Mouse (Mus musculus) embryonic facial prominence, embryonic 14.5 days (tissue): ENCODE measurements around the gene Irs1. TPM values are rescaled to one million over a fixed set of nuclear protein-coding genes. Genes with fewer than 3 reads are reported as not detected.
A peak's percentile ranks its signal among the peaks of the same experiment; 100 is the strongest.

Experiments
- ATAC-seq: fragments of 200-750 bp; cut with Nextera tagmentation; 2 replicates; pipeline ENCODE4 v1.8.0; 2017; ENCODE audit warnings: low read depth, moderate number of reproducible peaks, moderate TSS enrichment
- DNase-seq: peaks from one replicate; pipeline ENCODE4 v3.0.0-alpha.2; 2015; ENCODE audit warnings: low spot score
- H3K27ac ChIP-seq: fragments of 300-500 bp; sonication (generic); replicated peaks from 2 replicates; pipeline ENCODE4 v1.5.1; 2014; ENCODE audit warnings: low read depth, mild to moderate bottlenecking, low read length, moderate library complexity
- H3K27me3 ChIP-seq: fragments of 300-500 bp; sonication (generic); replicated peaks from 2 replicates; pipeline ENCODE4 v1.6.1; 2014; ENCODE audit warnings: low read length; ENCODE audit not compliant: control insufficient read depth, insufficient read depth
- H3K36me3 ChIP-seq: fragments of 300-500 bp; sonication (generic); 2 replicates; pipeline ENCODE4 v1.6.1; 2014; ENCODE audit warnings: low read length, mixed read lengths; ENCODE audit not compliant: control insufficient read depth, insufficient read depth
- H3K4me1 ChIP-seq: fragments of 300-500 bp; sonication (generic); 2 replicates; pipeline ENCODE4 v1.6.1; 2014; ENCODE audit warnings: antibody characterized with exemption, low read length; ENCODE audit not compliant: control insufficient read depth, insufficient read depth
- H3K4me2 ChIP-seq: fragments of 300-500 bp; sonication (generic); 2 replicates; pipeline ENCODE4 v1.6.1; 2014; ENCODE audit warnings: low read depth, mild to moderate bottlenecking, low read length, moderate library complexity, mixed read lengths
- H3K4me3 ChIP-seq: fragments of 300-500 bp; sonication (generic); 2 replicates; pipeline ENCODE4 v1.5.1; 2014; ENCODE audit warnings: low read depth, mild to moderate bottlenecking, low read length
- H3K9ac ChIP-seq: fragments of 300-500 bp; sonication (generic); 2 replicates; pipeline ENCODE4 v1.6.1; 2014; ENCODE audit warnings: low read depth, mild to moderate bottlenecking, low read length, moderate library complexity, mixed read lengths
- H3K9me3 ChIP-seq: fragments of 300-500 bp; sonication (generic); 2 replicates; pipeline ENCODE4 v1.6.1; 2016; ENCODE audit warnings: low read length; ENCODE audit not compliant: control insufficient read depth
- WGBS: fragments of 180-500 bp; shearing (Covaris S2); extraction: QIAGEN DNeasy Blood & Tissue Kit; methylation state at CpG from one replicate; pipeline ENCODE4 v1.1.7; 2014; 5-methylcytosine and 5-hydroxymethylcytosine counted together
- polyA plus RNA-seq: library from polyadenylated mRNA; unstranded; fragments of >200 nt; fragmentation: Nextera tagmentation; extraction: Ambion mirVana; gene quantifications from 2 replicates; pipeline ENCODE4 v1.2.1, GENCODE M21; 2014

The Irs1 gene
- polyA plus RNA-seq = 14.8 and 16.1 TPM in 2 replicates

GRCm38 (mm10) chr1:82291151-82291797 is at the start of gene Irs1:
Gene Irs1 (minus strand): TSS chr1:82291416.
- Histone ChIP-seq H3K9me3 (no peaks in the 10 kb centered on the region), H3K4me3 (peak within 1 kb of the TSS; percentile 83), H3K27ac (peak within 1 kb of the TSS; percentile 95), H3K4me1 (peaks cover 31% of the 10 kb centered on the region), H3K36me3 (peaks cover 21% of the 10 kb centered on the region; the same call in 1 of the 2 replicates), H3K9ac (peak within 1 kb of the TSS; percentile 84), H3K4me2 (peak within 1 kb of the TSS; percentile 57), H3K27me3 (no peaks in the 10 kb centered on the region; the same call in 1 of the 2 replicates)
- ATAC-seq (peak; percentile 89), DNase-seq (peak; percentile 96)
- under 1% methylated on average over 28 of the region's 60 CpGs for WGBS

- 90% methylated on average over 3 of the region's 3 CpGs for WGBS
- DNase-seq (no peak), ATAC-seq (no peak)
These were observed 43.3 kb upstream of the Irs1 start for GRCm38 (mm10) chr1:82334506-82334905.

GRCm38 (mm10) chr1:82329954-82330247 is 38.7 kb upstream of the Irs1 start:
- H3K4me1 ChIP-seq = no peaks in the 10 kb centered on the region
- H3K9ac ChIP-seq = no peak overlapping the region
- no peaks in the 10 kb centered on the region for H3K27me3 ChIP-seq
- ATAC-seq (no peak), DNase-seq (no peak)
- no peak overlapping the region for H3K4me2 ChIP-seq
- H3K4me3 ChIP-seq = no peak overlapping the region
- no peak overlapping the region for H3K27ac ChIP-seq
- no peaks in the 10 kb centered on the region for H3K9me3 ChIP-seq
- no peaks in the 10 kb centered on the region for H3K36me3 ChIP-seq

More at GRCm38 (mm10) chr1:82334506-82334905, 43.3 kb upstream of the Irs1 start:
- Histone ChIP-seq H3K27ac (no peak overlapping the region), H3K4me3 (no peak overlapping the region), H3K36me3 (no peaks in the 10 kb centered on the region), H3K4me1 (no peaks in the 10 kb centered on the region), H3K9ac (no peak overlapping the region), H3K9me3 (no peaks in the 10 kb centered on the region), H3K4me2 (no peak overlapping the region), H3K27me3 (no peaks in the 10 kb centered on the region)

- H3K36me3 ChIP-seq = no peaks in the 10 kb centered on the region
- H3K27me3 ChIP-seq = no peaks in the 10 kb centered on the region
- H3K4me2 ChIP-seq = no peak overlapping the region
- no peak overlapping the region for H3K4me3 ChIP-seq
- no peak for ATAC-seq
- 81% methylated on average over 4 of the region's 4 CpGs for WGBS
- H3K27ac ChIP-seq = no peak overlapping the region
- no peak overlapping the region for H3K9ac ChIP-seq
- H3K4me1 ChIP-seq = no peaks in the 10 kb centered on the region
- DNase-seq = no peak
- H3K9me3 ChIP-seq = no peaks in the 10 kb centered on the region
These were observed 38.2 kb upstream of the Irs1 start for GRCm38 (mm10) chr1:82329237-82329953.

- ATAC-seq (no peak), DNase-seq (no peak)
- Histone ChIP-seq H3K4me3 (no peak overlapping the region), H3K9me3 (no peaks in the 10 kb centered on the region), H3K27ac (no peak overlapping the region), H3K9ac (no peak overlapping the region), H3K4me2 (no peak overlapping the region), H3K27me3 (no peaks in the 10 kb centered on the region), H3K36me3 (no peaks in the 10 kb centered on the region), H3K4me1 (no peaks in the 10 kb centered on the region)
- 94% methylated on average over 7 of the region's 7 CpGs for WGBS
These were observed 37.0 kb upstream of the Irs1 start for GRCm38 (mm10) chr1:82328033-82328775.

GRCm38 (mm10) chr1:82326120-82326519 is 34.9 kb upstream of the Irs1 start:
- Histone ChIP-seq H3K36me3 (no peaks in the 10 kb centered on the region), H3K9ac (no peak overlapping the region), H3K4me3 (no peak overlapping the region), H3K27ac (no peak overlapping the region), H3K4me1 (no peaks in the 10 kb centered on the region), H3K9me3 (no peaks in the 10 kb centered on the region), H3K27me3 (no peaks in the 10 kb centered on the region), H3K4me2 (no peak overlapping the region)
- WGBS = 81% methylated on average over 5 of the region's 5 CpGs
- ATAC-seq (no peak), DNase-seq (no peak)

- H3K27me3 ChIP-seq = no peaks in the 10 kb centered on the region
- H3K4me2 ChIP-seq = no peak overlapping the region
- H3K27ac ChIP-seq = no peak overlapping the region
- H3K9ac ChIP-seq = no peak overlapping the region
- H3K4me1 ChIP-seq = 0 out of 2 replicates have a peak, but pooled peaks cover 3% of the 10 kb centered on the region
- H3K9me3 ChIP-seq = no peaks in the 10 kb centered on the region
- peak; percentile 10 for DNase-seq
- 25% methylated on average over 4 of the region's 4 CpGs for WGBS
- no peaks in the 10 kb centered on the region for H3K36me3 ChIP-seq
- no peak for ATAC-seq
- H3K4me3 ChIP-seq = no peak overlapping the region
These were observed 33.0 kb upstream of the Irs1 start for GRCm38 (mm10) chr1:82324131-82324785.

GRCm38 (mm10) chr1:82321441-82321840 is 30.2 kb upstream of the Irs1 start:
- 81% methylated on average over 1 of the region's 1 CpGs for WGBS
- no peak for ATAC-seq

More at GRCm38 (mm10) chr1:82321441-82321840, 30.2 kb upstream of the Irs1 start:
- DNase-seq = no peak
- no peaks in the 10 kb centered on the region for H3K9me3 ChIP-seq
- H3K36me3 ChIP-seq = no peaks in the 10 kb centered on the region
- H3K27ac ChIP-seq = no peak overlapping the region
- no peak overlapping the region for H3K9ac ChIP-seq
- H3K4me2 ChIP-seq = no peak overlapping the region
- peaks cover 3% of the 10 kb centered on the region; the same call in 1 of the 2 replicates for H3K4me1 ChIP-seq
- no peak overlapping the region for H3K4me3 ChIP-seq
- no peaks in the 10 kb centered on the region for H3K27me3 ChIP-seq
